Mouse (Mus musculus): ENCODE data around the gene St8sia6.
"Not testable (repeated sequence)": the region's sequence is repeated elsewhere in the genome, so short reads cannot be mapped to it uniquely, and the experiment has no call there.

St8sia6 gene
- long read RNA-seq, experiment 1 = 0 reads
- long read RNA-seq, experiment 2, full-length matches to known transcripts = 2 of 2 reads
- long read RNA-seq, experiment 2, partial matches to known transcripts = 0 of 2 reads
- long read RNA-seq, experiment 2, other reads (novel, unspliced or antisense) = 0 of 2 reads

DNA sequence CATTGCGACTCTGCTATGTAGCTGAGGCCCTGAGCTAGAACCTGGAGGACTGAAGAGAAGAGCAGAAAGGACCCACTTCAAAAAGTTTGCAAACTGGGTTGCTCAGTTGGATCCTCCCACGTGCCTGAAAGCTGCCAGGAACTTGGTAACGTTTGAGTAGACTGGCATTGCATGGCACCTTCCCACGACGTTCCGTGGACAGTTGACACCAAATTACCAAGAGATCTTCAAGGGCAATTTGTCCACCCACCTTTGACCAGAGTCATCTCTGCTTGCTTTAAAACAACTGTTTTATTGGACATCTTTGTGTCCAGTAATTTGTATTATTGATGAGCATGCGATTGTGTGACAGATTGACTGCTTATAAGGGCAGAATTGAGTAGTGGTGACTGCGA is at the start of gene St8sia6:
Gene St8sia6 (minus strand): TSS at position 96 of the 395 bp plus-strand sequence.
- intact Hi-C loops (cut with DNase I) = no loop called here

DNA sequence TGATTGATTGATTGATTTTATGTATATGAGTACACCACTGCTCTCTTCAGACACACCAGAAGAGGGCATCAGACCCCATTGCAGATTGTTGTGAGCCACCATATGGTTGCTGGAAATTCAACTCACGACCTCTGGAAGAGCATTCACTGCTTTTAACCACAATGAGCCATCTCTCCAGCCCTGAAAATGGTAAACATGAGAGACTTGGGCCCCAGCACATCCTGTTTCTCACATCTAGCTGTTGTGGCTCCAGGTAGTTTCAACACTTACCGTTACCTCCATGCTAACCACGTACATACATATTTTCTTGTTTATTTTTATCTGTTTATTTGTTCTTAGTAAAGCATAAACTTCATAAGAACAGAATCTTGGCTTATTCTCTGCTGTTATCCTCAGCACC is 42.4 kb upstream of the St8sia6 start:
- intact Hi-C loops (cut with DNase I) = no loop called here

DNA sequence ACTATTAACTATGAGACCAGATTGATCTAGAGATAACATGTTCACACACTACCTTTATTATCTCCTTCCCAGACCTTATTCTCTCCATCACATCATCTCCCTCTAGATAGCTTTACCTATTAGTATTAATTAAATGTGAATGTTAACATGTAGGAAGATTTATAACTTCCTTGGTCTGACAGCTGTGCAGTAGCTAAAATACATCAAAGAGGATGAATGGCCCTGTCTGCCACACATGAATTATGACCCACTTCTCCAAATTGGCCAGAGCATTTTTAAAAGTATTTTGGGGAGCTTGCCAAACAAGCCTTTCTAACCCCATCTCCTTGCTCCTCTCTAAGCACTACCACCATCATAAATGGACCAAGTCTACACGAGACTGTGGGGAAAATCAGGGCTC is 41.1 kb upstream of the St8sia6 start:
- intact Hi-C loops (cut with DNase I) = no loop called here

DNA sequence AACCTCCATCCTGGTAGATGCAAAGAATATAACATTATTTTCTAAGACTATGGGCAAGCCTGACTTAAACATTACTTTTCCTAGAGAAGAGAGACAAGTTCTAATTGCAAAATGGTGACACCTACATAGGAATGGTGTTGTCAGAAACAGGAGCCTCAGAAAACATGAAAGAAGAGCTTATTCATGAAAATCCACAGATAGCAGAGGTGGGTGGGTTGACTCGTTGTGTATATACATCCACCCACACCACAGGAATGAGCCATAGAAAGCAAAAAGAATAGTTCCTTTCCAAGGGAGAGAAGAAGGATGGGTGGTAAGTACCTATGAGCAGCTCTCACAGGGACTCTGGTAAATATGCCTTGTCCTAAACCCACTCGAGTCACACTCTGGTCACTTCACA is 22.8 kb upstream of the St8sia6 start:
- intact Hi-C loops (cut with DNase I) = no loop called here

DNA sequence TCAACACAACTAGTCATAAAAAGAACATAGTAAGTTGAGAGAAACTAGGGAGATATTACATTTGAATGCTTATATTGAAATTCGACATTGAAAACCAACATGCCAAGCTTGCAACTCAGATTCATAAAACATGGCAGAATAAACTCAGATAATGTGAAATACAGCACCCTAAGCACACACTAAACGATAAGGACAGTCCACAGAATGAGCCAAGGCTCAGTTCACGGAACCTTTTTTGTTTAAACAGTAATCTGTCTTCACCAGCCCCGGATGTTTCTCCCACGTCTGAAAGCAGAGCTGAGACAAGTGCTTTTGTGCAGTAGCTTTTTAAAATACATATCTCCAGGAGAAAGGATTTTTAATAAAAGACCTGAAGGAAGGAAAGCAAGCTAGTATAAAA is 14.7 kb upstream of the St8sia6 start:
- intact Hi-C loops (cut with DNase I) = no loop called here

DNA sequence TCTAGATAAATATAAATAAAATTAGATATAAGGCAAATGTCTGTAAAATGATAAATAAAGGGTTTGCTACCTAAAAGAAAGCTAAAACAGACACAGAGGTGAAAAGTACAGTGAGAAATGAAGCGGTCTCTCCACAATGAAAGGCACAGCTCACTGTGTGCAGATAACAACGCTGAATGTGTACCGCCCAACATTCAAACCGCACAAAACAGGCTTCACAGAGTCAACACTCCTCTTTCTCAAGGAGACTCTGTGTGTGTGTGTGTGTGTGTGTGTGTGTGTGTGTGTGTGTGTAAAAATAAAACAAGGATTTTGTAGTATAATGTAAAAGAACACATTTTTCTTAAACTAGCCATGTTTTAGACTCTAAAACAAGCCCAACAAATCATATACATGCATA is 14.1 kb upstream of the St8sia6 start:
- intact Hi-C loops (cut with DNase I) = no loop called here

DNA sequence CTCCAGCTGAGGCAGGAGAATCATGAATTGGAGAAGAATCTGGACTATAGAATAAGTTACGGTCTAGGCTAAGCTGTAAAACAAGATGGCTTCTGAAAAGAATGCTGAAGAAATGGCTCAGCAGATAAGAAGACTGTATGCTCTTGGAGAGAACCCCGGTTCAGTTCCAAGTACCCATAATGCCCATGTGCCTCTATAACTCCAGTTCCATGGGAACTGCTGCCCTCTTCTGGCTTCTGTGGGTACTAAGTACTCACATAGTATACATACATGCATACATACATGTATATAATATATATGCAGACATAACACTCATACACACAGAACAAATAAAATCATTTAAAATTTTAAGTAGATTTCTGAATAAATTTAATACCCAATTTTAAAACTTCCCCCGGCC is 12.3 kb upstream of the St8sia6 start:
- intact Hi-C loops (cut with DNase I) = no loop called here

DNA sequence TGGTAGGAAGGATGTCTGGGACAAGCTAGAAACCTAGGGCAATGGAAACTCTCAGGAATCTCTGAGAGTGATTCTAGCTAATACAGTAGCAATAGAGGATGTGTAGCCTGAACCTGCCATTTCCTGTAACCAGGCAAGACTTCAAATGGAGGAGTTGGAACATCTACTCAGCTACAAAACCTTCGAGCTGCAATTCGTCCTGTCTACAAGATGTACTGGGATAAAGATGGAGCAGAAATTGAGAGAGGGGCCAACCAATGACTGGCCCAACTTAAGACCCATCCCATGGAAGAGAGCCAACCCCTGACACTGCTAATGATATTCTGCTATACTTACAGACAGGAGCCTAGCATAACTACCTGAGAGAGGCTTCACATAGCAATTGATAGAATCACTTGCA is 6.8 kb upstream of the St8sia6 start:
- intact Hi-C loops (cut with DNase I) = no loop called here

DNA sequence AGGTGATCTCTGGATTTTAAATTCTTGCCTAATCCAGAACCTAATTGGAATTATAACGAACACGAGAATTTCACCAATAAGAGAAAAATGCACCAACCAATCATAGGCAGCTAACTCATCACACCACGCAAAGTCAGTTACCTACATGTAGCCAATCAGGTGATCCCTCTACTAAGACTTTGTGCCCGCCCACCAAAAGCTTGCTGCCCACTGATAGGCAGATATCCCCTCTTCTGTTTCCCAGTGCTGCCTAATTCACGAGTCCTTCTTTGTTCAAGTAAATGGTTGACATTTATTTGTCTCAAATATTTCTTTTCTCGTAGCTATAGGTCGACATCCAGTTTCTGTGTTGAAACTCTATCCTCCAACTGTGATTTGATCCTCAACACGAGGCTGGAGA is 582 bp upstream of the St8sia6 start:
- intact Hi-C loops (cut with DNase I) = no loop called here

DNA sequence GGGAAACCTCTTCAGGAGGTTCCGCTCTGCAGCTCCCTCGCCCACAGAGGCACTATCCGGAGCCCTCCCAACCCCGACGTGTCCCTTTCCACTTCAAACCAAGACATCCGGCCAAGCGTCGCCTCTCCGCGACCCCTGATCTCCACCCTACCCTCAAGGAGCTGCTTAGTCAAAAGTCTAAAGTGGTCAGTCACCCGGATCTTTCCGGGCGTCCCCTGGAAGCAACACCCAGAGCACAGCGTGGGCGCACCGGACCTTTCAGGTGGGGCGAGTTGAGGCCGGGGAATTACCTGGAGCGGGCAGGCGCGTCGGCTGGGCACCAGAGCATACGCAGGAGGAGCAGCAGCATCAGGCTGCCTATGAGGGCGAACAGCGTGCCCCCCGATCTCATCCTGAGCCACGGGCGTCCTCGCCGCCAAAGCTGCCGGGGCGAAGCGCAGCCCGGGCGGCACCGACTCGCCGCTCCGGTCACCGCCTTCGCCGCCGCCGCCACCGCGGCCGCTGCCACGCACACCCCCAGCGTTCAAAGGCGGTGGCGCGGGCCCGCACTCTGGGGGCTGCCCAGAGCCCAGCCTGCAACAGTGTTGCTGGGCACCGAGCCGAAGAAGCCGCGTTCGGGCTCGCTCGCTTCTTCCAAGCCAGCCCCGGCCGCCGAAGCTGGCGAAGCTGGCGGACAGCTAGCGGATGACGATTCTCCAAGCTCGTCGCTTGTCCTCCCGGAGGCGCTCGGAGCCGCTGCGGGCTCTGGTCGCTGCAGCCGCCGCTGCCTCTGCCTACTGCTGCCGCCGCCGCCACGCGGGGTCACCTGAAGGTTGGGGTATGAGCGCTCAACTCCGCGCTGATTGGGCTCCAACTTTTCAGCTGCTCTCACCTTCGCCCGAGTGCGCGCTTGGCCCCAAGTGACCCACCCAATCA is 553 bp downstream of the St8sia6 start:
- intact Hi-C loops (cut with DNase I) = no loop called here

DNA sequence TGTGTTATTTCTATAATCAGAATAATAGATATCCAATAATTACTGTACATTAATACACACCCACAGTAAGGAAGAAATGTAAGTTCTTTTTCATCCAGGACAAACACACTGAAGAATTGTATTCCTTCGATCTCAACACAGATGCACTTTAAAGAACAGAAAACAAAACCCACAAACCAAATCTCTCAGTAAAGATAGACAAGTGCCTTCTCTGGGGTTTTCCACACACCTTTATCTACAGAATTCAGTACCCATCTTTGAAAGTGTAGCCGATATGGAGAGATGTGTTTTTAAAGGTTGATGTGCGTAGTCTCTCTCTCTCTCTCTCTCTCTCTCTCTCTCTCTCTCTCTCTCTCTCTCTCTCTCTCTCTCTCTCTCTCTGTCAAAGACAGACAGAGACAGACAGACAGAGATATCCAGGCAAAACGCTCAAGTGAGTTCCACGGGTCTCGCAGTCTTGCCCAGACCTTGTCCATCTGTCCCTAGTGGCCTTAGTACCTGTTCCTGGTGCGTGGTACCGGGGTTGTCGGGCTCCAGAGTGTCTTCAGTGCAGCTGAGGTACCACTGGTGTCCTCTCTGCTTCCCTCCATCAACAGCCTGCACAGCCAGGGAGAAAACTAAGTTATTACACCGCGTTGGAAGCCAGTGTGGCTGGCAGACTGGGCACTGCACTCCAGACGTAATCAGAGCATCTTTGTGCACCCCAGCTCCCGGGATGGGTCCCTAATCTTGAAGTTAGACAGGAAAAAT is 1.4 kb downstream of the St8sia6 start:
- intact Hi-C loops (cut with DNase I) = no loop called here

DNA sequence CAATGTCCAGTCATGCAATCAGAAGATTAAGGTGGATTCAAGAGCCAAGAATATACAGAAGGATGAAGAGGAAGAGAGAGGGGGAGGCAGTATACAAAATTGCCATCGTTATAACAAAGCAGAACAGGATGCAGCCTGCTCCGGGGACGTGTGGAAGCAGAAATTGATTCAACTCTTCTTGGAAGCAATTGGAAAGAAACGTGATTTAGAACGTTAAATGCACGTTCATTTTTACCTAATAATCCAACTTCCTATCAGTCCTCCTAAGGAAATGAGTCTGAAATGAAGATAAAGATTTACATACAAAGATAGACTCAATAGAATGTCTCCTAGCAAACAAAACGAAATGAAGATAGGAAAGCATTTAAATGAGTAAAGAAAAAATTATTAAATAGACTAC is 2.3 kb downstream of the St8sia6 start:
- intact Hi-C loops (cut with DNase I) = no loop called here

DNA sequence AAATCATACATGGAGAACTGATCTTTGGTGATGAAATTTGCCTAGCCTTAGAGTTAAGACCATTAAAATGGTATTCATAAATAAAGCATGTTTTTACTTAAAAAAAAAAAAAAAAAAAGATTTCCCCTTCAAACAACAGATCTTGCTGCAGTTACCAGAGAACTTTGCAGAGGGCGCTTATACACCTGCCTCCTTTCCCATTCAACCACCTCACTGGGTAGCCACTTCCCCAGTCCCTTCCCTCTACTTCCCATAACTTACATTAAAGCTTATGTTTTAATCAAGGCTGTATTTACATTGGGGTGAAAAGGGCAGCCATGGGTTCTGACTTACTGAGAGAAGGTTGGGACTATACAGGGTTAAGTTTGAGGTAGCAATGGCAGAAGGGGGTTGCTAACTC is 4.5 kb downstream of the St8sia6 start:
- intact Hi-C loops (cut with DNase I) = no loop called here

DNA sequence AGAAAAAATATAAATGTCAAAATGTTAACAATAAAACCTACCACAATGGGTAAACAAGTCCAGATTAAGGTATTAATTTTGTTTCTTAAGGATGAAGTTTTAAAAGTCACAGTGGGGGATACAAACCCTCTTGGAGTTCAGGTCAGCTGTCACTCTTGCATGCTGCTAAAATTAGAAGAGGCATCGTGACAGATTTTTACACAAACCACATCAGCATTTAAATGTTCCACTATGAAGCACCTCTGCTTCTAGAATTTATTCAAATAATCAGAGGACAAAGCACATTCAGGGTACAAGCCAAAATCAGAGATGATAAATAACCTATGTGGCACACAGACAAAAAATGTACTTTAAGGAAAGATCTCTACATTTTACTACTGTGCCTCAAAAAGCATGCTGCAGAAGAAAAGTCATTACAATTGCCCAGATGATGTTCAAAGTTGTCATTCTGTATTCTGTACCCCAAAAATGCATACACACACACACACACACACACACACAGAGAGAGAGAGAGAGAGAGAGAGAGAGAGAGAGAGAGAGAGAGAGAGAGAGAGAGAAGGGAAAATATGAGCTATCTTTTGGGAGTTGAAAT is 7.2 kb downstream of the St8sia6 start:
- intact Hi-C loops (cut with DNase I) = no loop called here

DNA sequence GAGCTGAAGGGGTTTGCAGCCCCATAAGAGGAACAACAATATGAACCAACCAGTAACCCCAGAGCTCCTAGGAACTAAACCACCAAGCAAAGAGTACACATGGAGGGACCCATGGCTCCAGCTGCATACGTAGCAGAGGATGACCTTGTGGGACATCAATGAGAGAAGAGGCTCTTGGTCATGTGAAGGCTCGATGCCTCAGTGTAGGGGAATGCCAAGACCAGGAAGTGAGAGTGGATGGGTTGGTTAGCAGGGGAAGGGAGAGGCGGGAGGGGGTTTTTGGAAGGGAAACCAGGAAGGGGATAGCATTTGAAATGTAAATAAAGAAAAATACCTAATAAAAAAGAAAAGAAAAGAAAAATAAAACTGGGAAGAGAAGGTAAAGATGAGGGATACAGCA is 7.9 kb downstream of the St8sia6 start:
- intact Hi-C loops (cut with DNase I) = not testable (repeated sequence)

DNA sequence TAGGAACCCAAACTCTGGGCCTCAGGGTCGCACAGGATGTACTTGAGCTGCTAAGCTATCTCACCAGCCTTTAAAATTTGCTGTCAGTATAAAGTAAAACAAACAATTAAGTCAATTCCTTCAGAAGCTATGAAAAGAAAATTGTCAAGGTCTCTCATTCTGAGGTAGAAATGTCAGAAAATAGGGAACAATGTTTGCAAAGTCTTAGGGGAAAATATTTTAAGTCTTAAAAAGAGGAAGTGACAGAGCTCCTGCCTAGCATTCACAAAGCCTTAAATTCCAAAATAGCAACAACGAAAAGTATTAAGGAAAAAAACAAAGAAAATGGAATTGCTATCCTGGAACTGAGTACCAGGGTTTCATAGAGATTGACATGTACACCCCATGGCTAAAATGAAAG is 8.6 kb downstream of the St8sia6 start:
- intact Hi-C loops (cut with DNase I) = no loop called here

DNA sequence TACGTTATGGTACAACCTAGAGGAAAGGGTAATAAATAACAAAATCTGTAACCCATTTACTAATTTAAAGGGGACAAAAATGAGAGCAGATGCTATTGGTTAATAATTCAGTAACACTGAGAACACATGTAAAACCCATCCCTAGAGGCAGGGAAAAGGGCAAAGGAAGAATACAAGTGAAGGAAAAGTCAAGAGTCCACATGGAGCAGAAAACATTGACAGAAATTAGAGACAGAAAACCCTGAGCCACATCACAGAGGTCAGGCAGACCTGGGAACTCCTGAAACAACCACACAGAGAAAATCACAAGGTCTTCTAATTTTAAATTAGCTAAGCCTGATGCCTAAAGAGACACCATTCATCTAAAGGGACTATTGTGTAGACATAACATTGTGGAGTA is 9.4 kb downstream of the St8sia6 start:
- intact Hi-C loops (cut with DNase I) = no loop called here

DNA sequence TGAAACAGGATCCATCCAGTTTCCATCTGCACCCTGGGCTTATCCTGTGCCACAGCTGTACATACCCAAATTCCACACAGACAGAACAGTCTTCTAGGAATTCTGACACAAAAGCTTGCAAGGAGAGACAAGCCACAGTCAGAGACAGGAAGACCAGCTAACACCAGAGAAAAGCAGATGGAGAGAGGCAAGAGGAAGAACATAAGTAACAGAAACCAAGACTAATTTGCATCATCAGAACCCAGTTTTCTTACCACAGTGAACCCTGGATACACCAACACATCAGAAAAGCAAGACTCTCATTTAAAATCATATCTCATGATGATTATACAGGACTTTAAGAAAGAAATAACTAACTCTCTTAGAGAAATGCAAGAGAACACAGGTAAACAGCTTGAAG is 16.8 kb downstream of the St8sia6 start:
- intact Hi-C loops (cut with DNase I) = no loop called here

DNA sequence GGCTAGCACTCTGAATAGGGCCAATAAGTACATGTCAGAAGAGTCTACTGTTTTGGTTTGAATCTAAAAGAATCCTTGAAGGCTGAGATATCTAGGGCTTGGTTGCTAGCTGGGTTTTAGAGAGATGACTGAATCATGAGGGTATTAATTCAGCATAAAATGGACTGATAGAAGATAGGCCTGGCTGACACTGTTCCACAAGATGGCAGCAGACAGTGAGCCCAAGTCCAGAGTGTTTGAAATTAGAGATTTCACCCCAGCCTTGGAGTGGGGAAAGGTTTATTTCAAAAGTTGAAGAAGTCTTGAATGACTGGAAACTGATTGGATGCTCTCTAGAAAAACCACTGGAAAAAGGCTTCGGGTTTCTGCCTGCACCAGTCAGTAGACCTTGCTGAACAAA is 17.4 kb downstream of the St8sia6 start:
- intact Hi-C loops (cut with DNase I) = no loop called here

DNA sequence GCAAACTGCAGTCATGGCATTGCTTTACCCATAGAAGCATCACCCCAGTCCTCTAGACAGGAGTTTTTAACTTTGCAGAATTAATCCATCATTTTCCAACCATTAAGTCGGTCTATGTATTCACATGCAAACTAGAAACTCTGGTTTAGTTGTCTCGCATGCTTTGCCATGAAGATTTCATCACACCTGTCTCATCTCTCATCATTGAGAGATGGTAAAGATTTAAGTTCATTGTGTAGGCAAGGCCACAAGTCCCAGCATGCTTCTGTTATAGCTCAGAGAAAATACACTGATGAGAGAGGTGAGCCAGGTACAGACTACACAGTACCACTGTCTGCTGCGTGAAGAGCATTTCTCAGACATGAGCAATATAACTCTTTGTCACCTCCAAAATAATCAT is 18.8 kb downstream of the St8sia6 start:
- intact Hi-C loops (cut with DNase I) = no loop called here

DNA sequence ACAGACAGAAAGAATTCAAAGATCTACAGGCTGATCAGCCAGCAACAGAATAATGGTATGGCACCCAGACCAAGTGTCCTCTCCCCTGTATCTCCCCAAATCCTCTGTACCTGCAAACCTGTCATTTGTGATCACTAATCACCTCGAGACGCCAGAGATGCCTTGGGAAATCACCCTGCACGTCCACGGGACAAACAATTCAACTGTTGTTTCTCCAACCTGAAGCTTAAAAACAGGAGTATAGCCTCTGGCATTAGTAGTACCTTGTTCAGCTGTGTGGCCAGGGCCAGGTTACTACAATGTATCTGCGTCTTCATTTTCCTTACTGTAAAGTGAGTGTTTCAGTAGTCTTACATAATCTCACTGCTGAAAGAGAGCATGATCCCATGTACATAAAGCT is 25.3 kb downstream of the St8sia6 start:
- intact Hi-C loops (cut with DNase I) = no loop called here

Data from adrenal gland (tissue).